Mouse (Mus musculus): Measurements from ENCODE around the gene Lrmda.

- no peak for TF ChIP-seq CTCF (IDR thresholded peaks at IDR 0.05; ENCODE audit: extremely low read depth, insufficient read length, insufficient replicate concordance, low read depth, low read length)
- no peak for TF ChIP-seq POLR2A (IDR thresholded peaks at IDR 0.05; ENCODE audit: low read depth, low read length)
Observed at GRCm38 (mm10) chr14:22552358-22552757, 532.8 kb downstream of the Lrmda start.
